Mouse (Mus musculus) adrenal gland, adult 18-20 months (tissue): ENCODE measurements at regions not wholly inside any gene's neighbourhood (a gene's known extent, or its start where the extent isn't known, plus 50 kb on each side); places are given as distances from the start of the nearest gene placed in this dataset.

Source experiments
- DNase-seq, 2 experiments: peaks; one replicate each; pipeline ENCODE4 v3.0.0; 2021 to 2022; ENCODE audit warnings: low spot score in 2 of 2

GRCm38 (mm10) chr9:47332929-47333328 lies 197.0 kb upstream of the Cadm1 start:
- DNase-seq = no peak

GRCm38 (mm10) chr9:47338221-47338620 lies 191.8 kb upstream of the Cadm1 start:
- DNase-seq = peak; percentile 22 to 34

- no peak for DNase-seq
Measured at GRCm38 (mm10) chr9:47346527-47347111, 183.4 kb upstream of the Cadm1 start.

GRCm38 (mm10) chr9:47350301-47350700 lies 179.7 kb upstream of the Cadm1 start:
- DNase-seq = no peak

- no peak for DNase-seq
Measured at GRCm38 (mm10) chr9:47351036-47351435, 178.9 kb upstream of the Cadm1 start.

GRCm38 (mm10) chr9:47353017-47353416 lies 177.0 kb upstream of the Cadm1 start:
- DNase-seq = no peak

- no peak for DNase-seq
Measured at GRCm38 (mm10) chr9:47353972-47354371, 176.0 kb upstream of the Cadm1 start.

- DNase-seq = no peak
Measured at GRCm38 (mm10) chr9:47354423-47354822, 175.6 kb upstream of the Cadm1 start.

GRCm38 (mm10) chr9:47354866-47355265 lies 175.1 kb upstream of the Cadm1 start:
- DNase-seq = no peak

- peak in 1 of 2 experiments; percentile 28 for DNase-seq
Measured at GRCm38 (mm10) chr9:47357756-47358399, 172.1 kb upstream of the Cadm1 start.

- no peak for DNase-seq
Measured at GRCm38 (mm10) chr9:47358400-47358767, 171.6 kb upstream of the Cadm1 start.

- DNase-seq = no peak
Measured at GRCm38 (mm10) chr9:47363086-47363485, 166.9 kb upstream of the Cadm1 start.

GRCm38 (mm10) chr9:47364762-47365161 lies 165.2 kb upstream of the Cadm1 start:
- DNase-seq = no peak

GRCm38 (mm10) chr9:47367266-47367957 lies 162.6 kb upstream of the Cadm1 start:
- no peak for DNase-seq

- no peak for DNase-seq
Measured at GRCm38 (mm10) chr9:47368015-47368901, 161.7 kb upstream of the Cadm1 start.

- no peak for DNase-seq
Measured at GRCm38 (mm10) chr9:47372296-47372695, 157.7 kb upstream of the Cadm1 start.

- DNase-seq = no peak
Measured at GRCm38 (mm10) chr9:47374086-47374485, 155.9 kb upstream of the Cadm1 start.

- no peak for DNase-seq
Measured at GRCm38 (mm10) chr9:47376645-47377044, 153.3 kb upstream of the Cadm1 start.

GRCm38 (mm10) chr9:47378541-47378940 lies 151.4 kb upstream of the Cadm1 start:
- no peak for DNase-seq

- no peak for DNase-seq
Measured at GRCm38 (mm10) chr9:47380361-47380760, 149.6 kb upstream of the Cadm1 start.

- no peak for DNase-seq
Measured at GRCm38 (mm10) chr9:47384185-47384854, 145.7 kb upstream of the Cadm1 start.
